Mouse (Mus musculus) C2C12 (cell line): Measurements from ENCODE around the gene Zfp92. TPM values are rescaled to one million over a fixed set of nuclear protein-coding genes. Genes with fewer than 3 reads are reported as not detected.

Experiments
- H3K27me3 ChIP-seq: one replicate; pipeline ENCODE4 v1.6.1; 2011; ENCODE audit not compliant: control insufficient read depth, insufficient read depth, insufficient read length
- H3K36me3 ChIP-seq: one replicate; pipeline ENCODE4 v1.6.1; 2011; ENCODE audit not compliant: control insufficient read depth, insufficient read depth
- H3K4me3 ChIP-seq: one replicate; pipeline ENCODE4 v1.5.1; 2011; ENCODE audit warnings: mild to moderate bottlenecking, control low read depth; ENCODE audit not compliant: poor library complexity, insufficient read depth, severe bottlenecking
- H3K79me2 ChIP-seq: one replicate; pipeline ENCODE4 v1.6.1; 2011; ENCODE audit not compliant: control insufficient read depth, insufficient read depth
- H3K79me3 ChIP-seq: one replicate; pipeline ENCODE4 v1.6.1; 2011; ENCODE audit warnings: low read depth, control low read depth
- H3ac ChIP-seq: one replicate; pipeline ENCODE3; 2011; ENCODE audit warnings: low read depth; ENCODE audit not compliant: control insufficient read depth, insufficient read length
- CEBPB ChIP-seq: IDR thresholded peaks from one replicate; pipeline ENCODE4 v1.6.1; 2011; ENCODE audit warnings: low read depth, mild to moderate bottlenecking, control low read depth, moderate library complexity
- CTCF ChIP-seq: IDR thresholded peaks from one replicate; pipeline ENCODE4 v1.5.1; 2011; ENCODE audit not compliant: control insufficient read depth, insufficient read depth, insufficient read length
- FOSL1 ChIP-seq: IDR thresholded peaks from one replicate; pipeline ENCODE4 v1.8.0; 2011; ENCODE audit warnings: mild to moderate bottlenecking, low read length; ENCODE audit not compliant: poor library complexity, insufficient read depth, severe bottlenecking
- MAX ChIP-seq: IDR thresholded peaks from one replicate; pipeline ENCODE4 v1.6.1; 2011; ENCODE audit warnings: mild to moderate bottlenecking, control low read depth
- MYOD1 ChIP-seq: IDR thresholded peaks from one replicate; pipeline ENCODE4 v1.6.1; 2011; ENCODE audit warnings: low read depth; ENCODE audit not compliant: control insufficient read depth, insufficient read length
- MYOG ChIP-seq: IDR thresholded peaks from one replicate; pipeline ENCODE4 v1.6.1; 2011; ENCODE audit not compliant: control insufficient read depth, insufficient read length; ENCODE audit errors: extremely low read depth
- USF1 ChIP-seq: IDR thresholded peaks from one replicate; pipeline ENCODE4 v1.6.1; 2011; ENCODE audit warnings: low read depth, mild to moderate bottlenecking, control low read depth, moderate library complexity
- polyA plus RNA-seq: library from polyadenylated mRNA; unstranded; fragments of >200 nt; fragmentation: generic; extraction: Trizol; gene quantifications from one replicate; pipeline ENCODE4 v1.2.1, GENCODE M21; 2012; ENCODE audit warnings: missing spikeins

The Zfp92 gene
- polyA plus RNA-seq, 1 experiment, result 0.02 TPM

- TF ChIP-seq MYOD1, result no peak
- H3K79me3 ChIP-seq, result no peaks in the 10 kb centered on the region
These were observed 64.9 kb downstream of the Zfp92 start for GRCm38 (mm10) chrX:73475658-73476256.

GRCm38 (mm10) chrX:73476621-73477020, 65.7 kb downstream of the Zfp92 start:
- H3K36me3 ChIP-seq, result no peaks in the 10 kb centered on the region
- no peaks in the 10 kb centered on the region for H3K27me3 ChIP-seq
- no peak overlapping the region for H3ac ChIP-seq
- H3K79me3 ChIP-seq, result no peaks in the 10 kb centered on the region
- no peak overlapping the region for H3K4me3 ChIP-seq
- no peaks in the 10 kb centered on the region for H3K79me2 ChIP-seq
- no peak for TF ChIP-seq USF1
- no peak for TF ChIP-seq CEBPB
- TF ChIP-seq FOSL1, result no peak
- TF ChIP-seq CTCF, result no peak
- no peak for TF ChIP-seq MAX
- no peak for TF ChIP-seq MYOG

More at GRCm38 (mm10) chrX:73475658-73476256, 64.9 kb downstream of the Zfp92 start:
- Histone ChIP-seq H3K4me3 (no peak overlapping the region), H3K79me2 (no peaks in the 10 kb centered on the region), H3K36me3 (no peaks in the 10 kb centered on the region), H3ac (no peak overlapping the region), H3K27me3 (no peaks in the 10 kb centered on the region)

- TF ChIP-seq CTCF (no peak), USF1 (no peak), MYOD1 (no peak), MYOG (no peak), FOSL1 (no peak), MAX (no peak), CEBPB (no peak)
These were observed 66.6 kb downstream of the Zfp92 start for GRCm38 (mm10) chrX:73477500-73477899.

More at GRCm38 (mm10) chrX:73477500-73477899, 66.6 kb downstream of the Zfp92 start:
- Histone ChIP-seq H3K79me3 (no peaks in the 10 kb centered on the region), H3K36me3 (no peaks in the 10 kb centered on the region), H3ac (no peak overlapping the region), H3K79me2 (no peaks in the 10 kb centered on the region), H3K4me3 (no peak overlapping the region), H3K27me3 (no peaks in the 10 kb centered on the region)

Other genes with a start within 250 kb of the Zfp92 start
- gene Spin2d, start 234.1 kb upstream of the Zfp92 start, polyA plus RNA-seq, result not detected
- 0.15 TPM for gene Xlr3b, start 218.9 kb upstream of the Zfp92 start, polyA plus RNA-seq
- 0.09 TPM for gene Xlr4b, start 196.8 kb upstream of the Zfp92 start, polyA plus RNA-seq
- gene F8a, start 182.8 kb upstream of the Zfp92 start, polyA plus RNA-seq, result 3.3 TPM
- gene Xlr4c, start 168.0 kb upstream of the Zfp92 start, polyA plus RNA-seq, result 0.06 TPM
- 1.4 TPM for gene Xlr3c, start 145.7 kb upstream of the Zfp92 start, polyA plus RNA-seq
- not detected for gene Xlr5a, start 118.1 kb upstream of the Zfp92 start, polyA plus RNA-seq
- gene Xlr5c, start 118.1 kb upstream of the Zfp92 start, polyA plus RNA-seq, result not detected
- not detected for gene Gm45015, start 74.3 kb upstream of the Zfp92 start, polyA plus RNA-seq
- 5.9 TPM for gene Zfp275, start 68.5 kb upstream of the Zfp92 start, polyA plus RNA-seq
- not detected for gene Gm18336, start 12.4 kb upstream of the Zfp92 start, polyA plus RNA-seq
- gene Trex2, start 24.2 kb downstream of the Zfp92 start, polyA plus RNA-seq, result not detected
- gene Haus7, start 47.9 kb downstream of the Zfp92 start, polyA plus RNA-seq, result 42.6 TPM
- 731 TPM for gene Bgn, start 72.5 kb downstream of the Zfp92 start, polyA plus RNA-seq
- not detected for gene Atp2b3, start 92.0 kb downstream of the Zfp92 start, polyA plus RNA-seq
- gene Dusp9, start 228.3 kb downstream of the Zfp92 start, polyA plus RNA-seq, result 22.3 TPM
- gene Pnck, start 249.0 kb downstream of the Zfp92 start, polyA plus RNA-seq, result 0.06 TPM